Mouse (Mus musculus) testis, adult 2 months (tissue): ENCODE results near the gene Mogat2. TPM values are rescaled to one million over a fixed set of nuclear protein-coding genes. Genes with fewer than 3 reads are reported as not detected.

Experiments
- H3K27ac ChIP-seq: fragments of 200-500 bp; 2 replicates; pipeline ENCODE4 v1.5.1; 2012; ENCODE audit warnings: low read depth, low read length; ENCODE audit not compliant: control insufficient read depth, insufficient read depth
- H3K27me3 ChIP-seq: fragments of 200-500 bp; 2 replicates; pipeline ENCODE4 v1.6.1; 2012; ENCODE audit warnings: mild to moderate bottlenecking, low read length, moderate library complexity; ENCODE audit not compliant: control insufficient read depth, insufficient read depth
- H3K36me3 ChIP-seq: fragments of 200-500 bp; 2 replicates; pipeline ENCODE4 v1.6.1; 2012; ENCODE audit warnings: mild to moderate bottlenecking, low read length; ENCODE audit not compliant: control insufficient read depth, insufficient read depth
- H3K4me1 ChIP-seq: fragments of 200-500 bp; 2 replicates; pipeline ENCODE4 v1.6.1; 2012; ENCODE audit warnings: low read length; ENCODE audit not compliant: control insufficient read depth, insufficient read depth
- H3K4me3 ChIP-seq: fragments of 200-500 bp; 2 replicates; pipeline ENCODE4 v1.5.1; 2012; ENCODE audit warnings: low read depth, mild to moderate bottlenecking, low read length, moderate library complexity, mixed read lengths; ENCODE audit not compliant: control insufficient read depth
- CTCF ChIP-seq: fragments of 200-500 bp; IDR thresholded peaks from 2 replicates; pipeline ENCODE4 v1.5.1; 2012; ENCODE audit warnings: low read depth, mild to moderate bottlenecking, inconsistent platforms, low read length, moderate library complexity; ENCODE audit not compliant: control insufficient read depth, insufficient read depth, insufficient replicate concordance
- POLR2A ChIP-seq: fragments of 200-500 bp; IDR thresholded peaks from 2 replicates; pipeline ENCODE4 v1.6.1; 2012; ENCODE audit warnings: low read depth, mild to moderate bottlenecking, inconsistent platforms, low read length, moderate library complexity; ENCODE audit not compliant: control insufficient read depth
- polyA plus RNA-seq: library from polyadenylated mRNA; depleted of rRNA; stranded (reverse); fragments of >200 nt; gene quantifications from 2 replicates; pipeline ENCODE4 v1.2.3, GENCODE M21; 2012; rRNA removed

Gene Mogat2
- polyA plus RNA-seq, 1 experiment, result not detected

- Histone ChIP-seq H3K27me3 (no peaks in the 10 kb centered on the region), H3K36me3 (no peaks in the 10 kb centered on the region), H3K4me3 (no peak overlapping the region), H3K27ac (no peak overlapping the region), H3K4me1 (no peaks in the 10 kb centered on the region; the same call in 1 of the 2 replicates)
- TF ChIP-seq POLR2A, result no peak
Measured at GRCm38 (mm10) chr7:99174006-99174405, 64.4 kb downstream of the Mogat2 start.

DNA sequence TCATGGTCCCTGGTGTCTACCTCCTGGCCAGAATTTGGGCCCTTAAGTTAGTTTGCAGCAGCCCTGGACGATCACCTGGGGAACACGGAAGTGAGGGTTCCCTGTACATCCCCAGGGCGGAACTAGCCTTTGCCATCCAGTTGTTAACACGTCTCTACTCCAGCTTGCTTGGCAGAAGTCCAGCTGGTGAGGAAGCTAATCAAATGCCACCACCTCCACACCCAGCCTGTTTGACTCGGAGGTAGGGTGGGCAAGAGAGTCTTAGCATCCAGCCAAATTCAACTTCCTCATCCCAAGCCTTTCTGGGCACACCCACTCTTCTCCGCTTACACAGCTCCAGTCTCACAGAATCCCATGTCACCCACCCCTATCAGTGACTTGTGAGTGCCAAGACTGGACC, 65.5 kb downstream of the Mogat2 start:
- no peaks in the 10 kb centered on the region for H3K27me3 ChIP-seq
- no peak overlapping the region for H3K4me3 ChIP-seq
- H3K36me3 ChIP-seq, result no peaks in the 10 kb centered on the region
- H3K4me1 ChIP-seq, result no peaks in the 10 kb centered on the region; the same call in 1 of the 2 replicates
- H3K27ac ChIP-seq, result no peak overlapping the region
- TF ChIP-seq POLR2A (no peak), CTCF (no peak)

GRCm38 (mm10) chr7:99171730-99172463, 66.5 kb downstream of the Mogat2 start:
- no peak for TF ChIP-seq POLR2A
- TF ChIP-seq CTCF, result no peak
- Histone ChIP-seq H3K36me3 (no peaks in the 10 kb centered on the region), H3K27me3 (no peaks in the 10 kb centered on the region), H3K4me3 (no peak overlapping the region), H3K4me1 (no peaks in the 10 kb centered on the region; the same call in 1 of the 2 replicates), H3K27ac (no peak overlapping the region)

GRCm38 (mm10) chr7:99170519-99170918, 67.9 kb downstream of the Mogat2 start:
- no peaks in the 10 kb centered on the region for H3K36me3 ChIP-seq
- no peak overlapping the region for H3K27ac ChIP-seq
- no peaks in the 10 kb centered on the region; the same call in 1 of the 2 replicates for H3K4me1 ChIP-seq
- TF ChIP-seq POLR2A (no peak), CTCF (no peak)
- no peak overlapping the region for H3K4me3 ChIP-seq
- no peaks in the 10 kb centered on the region for H3K27me3 ChIP-seq

DNA sequence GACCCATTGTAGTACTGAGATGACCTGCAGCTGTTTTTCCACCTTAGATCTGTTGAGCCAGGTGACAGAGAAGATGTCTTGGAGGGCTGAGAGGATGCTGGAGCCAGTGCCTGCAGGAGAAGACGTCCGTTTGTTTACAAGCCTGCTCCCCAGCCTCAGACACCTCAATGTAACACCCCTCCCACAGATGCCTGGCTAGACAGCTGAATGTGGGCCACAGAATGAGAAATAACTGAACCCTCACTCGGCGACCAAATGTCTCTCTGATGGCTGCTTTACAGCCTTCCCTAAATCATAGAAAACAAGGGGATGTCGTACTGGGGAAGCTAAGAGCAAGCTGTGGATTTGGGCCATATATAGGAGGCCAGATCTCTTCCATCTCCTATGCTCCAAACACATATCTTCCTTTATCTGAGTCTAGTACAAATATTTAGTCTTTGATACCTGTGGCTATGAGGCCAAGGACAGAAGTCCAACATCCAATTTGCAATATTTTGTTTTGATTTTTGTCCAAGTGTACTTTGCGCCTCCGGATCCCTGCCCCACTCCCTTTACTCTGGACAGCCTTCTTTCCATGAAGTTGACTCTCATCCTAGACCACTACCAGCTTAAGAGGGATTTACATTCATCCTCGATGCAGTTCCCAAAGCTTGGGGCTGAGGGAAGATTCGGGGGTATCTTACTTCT, 68.6 kb downstream of the Mogat2 start:
- no peak for TF ChIP-seq POLR2A
- no peak for TF ChIP-seq CTCF
- Histone ChIP-seq H3K36me3 (no peaks in the 10 kb centered on the region), H3K4me3 (no peak overlapping the region), H3K4me1 (no peaks in the 10 kb centered on the region; the same call in 1 of the 2 replicates), H3K27me3 (no peaks in the 10 kb centered on the region), H3K27ac (no peak overlapping the region)

Other genes with a start within 250 kb of the Mogat2 start
- gene Uvrag, start 97.5 kb downstream of the Mogat2 start, polyA plus RNA-seq, result 2.6 and 3.3 TPM in 2 replicates
- 315 and 324 TPM in 2 replicates for gene Dgat2, start 55.9 kb downstream of the Mogat2 start, polyA plus RNA-seq
- 5.1 and 5.5 TPM in 2 replicates for gene Map6, start 28.8 kb upstream of the Mogat2 start, polyA plus RNA-seq
- gene Serpinh1, start 114.6 kb upstream of the Mogat2 start, polyA plus RNA-seq, result 17.8 and 18.8 TPM in 2 replicates
- gene Gdpd5, start 142.8 kb upstream of the Mogat2 start, polyA plus RNA-seq, result 9.9 and 11.1 TPM in 2 replicates
- 11.7 and 13.7 TPM in 2 replicates for gene Klhl35, start 227.4 kb upstream of the Mogat2 start, polyA plus RNA-seq
- gene Rps3, start 245.1 kb upstream of the Mogat2 start, polyA plus RNA-seq, result 70.0 and 73.9 TPM in 2 replicates